Mouse (Mus musculus) cortical plate, adult 2 months (tissue): Measurements from ENCODE around the gene Sh3gl3.

ENCODE experiments used
- CTCF ChIP-seq: fragments of 200-500 bp; IDR thresholded peaks from 2 replicates; pipeline ENCODE4 v1.5.1; 2011; ENCODE audit warnings: mild to moderate bottlenecking, control low read depth, low read length; ENCODE audit not compliant: insufficient read depth; ENCODE audit errors: extremely low read depth
- POLR2A ChIP-seq: fragments of 200-500 bp; IDR thresholded peaks from 2 replicates; pipeline ENCODE4 v1.6.1; 2011; ENCODE audit warnings: mild to moderate bottlenecking, low read length, control low read depth; ENCODE audit not compliant: insufficient read depth; ENCODE audit errors: extremely low read depth

GRCm38 (mm10) chr7:82350421-82350820 lies 176.8 kb downstream of the Sh3gl3 start:
- TF ChIP-seq POLR2A (no peak), CTCF (no peak)
